Mouse (Mus musculus): ENCODE results near the gene Gdpd3.

DNA sequence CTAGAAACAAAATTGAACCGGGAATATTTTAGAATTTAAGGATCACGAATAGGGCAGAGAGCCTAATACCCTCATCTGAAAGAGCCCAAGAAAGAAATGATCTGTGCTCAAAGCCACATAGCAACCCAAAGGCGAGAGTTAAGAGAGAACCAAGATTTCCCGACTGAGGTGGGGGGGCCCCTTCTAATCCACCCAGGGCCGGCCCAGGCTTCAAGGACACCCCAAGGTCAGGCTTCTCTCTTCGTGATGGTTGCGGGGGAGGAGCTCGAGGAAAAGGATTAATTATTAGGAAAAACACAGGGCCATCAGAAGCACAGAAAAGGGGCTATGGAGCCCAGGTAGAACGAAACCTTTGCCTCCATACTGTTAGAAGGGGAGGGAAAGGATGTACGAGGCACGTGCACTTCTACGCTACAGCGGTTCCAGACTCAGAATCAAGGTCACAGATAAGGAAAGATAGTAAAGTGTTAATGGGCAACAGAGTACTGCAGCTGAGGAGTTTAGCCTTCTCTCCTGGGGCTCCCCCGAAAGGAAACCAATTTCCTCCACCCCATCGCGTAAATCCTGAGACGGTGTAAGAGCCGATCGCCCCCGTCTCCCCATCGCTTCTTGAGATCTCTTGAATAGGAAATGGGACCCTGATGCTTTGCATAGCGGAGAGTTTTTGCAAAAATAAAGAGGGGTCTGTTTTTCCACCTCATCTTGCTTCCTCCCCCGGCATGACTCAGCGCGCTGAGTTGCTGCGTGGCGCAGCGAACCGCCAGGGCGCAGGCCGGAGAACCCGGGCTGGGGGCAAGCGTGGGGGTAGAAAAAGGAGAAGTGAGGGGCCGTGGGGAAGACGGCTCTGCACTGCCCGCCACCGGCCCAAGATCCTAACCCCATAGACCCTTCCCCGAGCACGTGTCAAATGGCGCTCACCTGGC is 32.3 kb downstream of the Gdpd3 start:
- peak; percentile 28; the same call in 1 of the 2 replicates for TF ChIP-seq EP300 (IDR thresholded peaks at IDR 0.05; ENCODE audit: low read depth)
- no peak for TF ChIP-seq CTCF (IDR thresholded peaks at IDR 0.05; ENCODE audit: low read depth)

Measured in liver, postnatal 0 days (tissue).